Mouse (Mus musculus) limb, embryonic 15.5 days (tissue): ENCODE results near the gene Rad54l. TPM values are rescaled to one million over a fixed set of nuclear protein-coding genes. Genes with fewer than 3 reads are reported as not detected.

Source experiments
- ATAC-seq: fragments of 200-750 bp; cut with Nextera tagmentation; 2 replicates; pipeline ENCODE4 v1.8.0; 2017; ENCODE audit warnings: low read depth, moderate TSS enrichment; ENCODE audit not compliant: insufficient number of reproducible peaks, low FRiP score, low TSS enrichment
- H3K27ac ChIP-seq: fragments of 300-500 bp; sonication (generic); 2 replicates; pipeline ENCODE4 v1.5.1; 2015; ENCODE audit warnings: moderate library complexity, mild to moderate bottlenecking, inconsistent platforms
- H3K27me3 ChIP-seq: fragments of 300-500 bp; sonication (generic); 2 replicates; pipeline ENCODE4 v1.6.1; 2015; ENCODE audit warnings: inconsistent platforms
- H3K36me3 ChIP-seq: fragments of 300-500 bp; sonication (generic); 2 replicates; pipeline ENCODE4 v1.6.1; 2015; ENCODE audit warnings: inconsistent platforms
- H3K4me1 ChIP-seq: fragments of 300-500 bp; sonication (generic); 2 replicates; pipeline ENCODE4 v1.6.1; 2015; ENCODE audit warnings: inconsistent platforms
- H3K4me2 ChIP-seq: fragments of 300-500 bp; sonication (generic); 2 replicates; pipeline ENCODE4 v1.6.1; 2015; ENCODE audit warnings: mild to moderate bottlenecking, inconsistent platforms
- H3K4me3 ChIP-seq: fragments of 300-500 bp; sonication (generic); 2 replicates; pipeline ENCODE4 v1.5.1; 2015; ENCODE audit warnings: mild to moderate bottlenecking, inconsistent platforms
- H3K9ac ChIP-seq: fragments of 300-500 bp; sonication (generic); 2 replicates; pipeline ENCODE4 v1.6.1; 2015; ENCODE audit warnings: inconsistent platforms
- H3K9me3 ChIP-seq: fragments of 300-500 bp; sonication (generic); 2 replicates; pipeline ENCODE4 v1.6.1; 2016; ENCODE audit warnings: inconsistent platforms
- WGBS: fragments of 180-500 bp; shearing (Covaris S2); methylation state at CpG from one replicate; pipeline ENCODE4 v1.1.7; 2015; 5-methylcytosine and 5-hydroxymethylcytosine counted together
- polyA plus RNA-seq: library from polyadenylated mRNA; unstranded; fragments of >200 nt; fragmentation: Nextera tagmentation; extraction: Ambion mirVana; gene quantifications from 2 replicates; pipeline ENCODE4 v1.2.1, GENCODE M21; 2015

Gene Rad54l
- polyA plus RNA-seq, 1 experiment from 2014 or later: 23.1 TPM

GRCm38 (mm10) chr4:116077240-116078095 is 46.0 kb downstream of the Rad54l start:
- Histone ChIP-seq H3K36me3 (peaks cover 30% of the 10 kb centered on the region), H3K4me2 (peak overlapping the region; percentile 58), H3K27me3 (no peaks in the 10 kb centered on the region), H3K4me1 (peaks cover 26% of the 10 kb centered on the region), H3K27ac (peak overlapping the region; percentile 99), H3K4me3 (peak overlapping the region; percentile 96), H3K9ac (peak overlapping the region; percentile 99), H3K9me3 (no peaks in the 10 kb centered on the region)
- no peak for ATAC-seq
- WGBS: 49% methylated on average over 3 of the region's 3 CpGs

GRCm38 (mm10) chr4:116076369-116077231 is 46.9 kb downstream of the Rad54l start:
- peak overlapping the region; percentile 99 for H3K27ac ChIP-seq
- WGBS: 2% methylated on average over 37 of the region's 37 CpGs
- no peak for ATAC-seq
- peak overlapping the region; percentile 96 for H3K4me3 ChIP-seq
- H3K9me3 ChIP-seq: no peaks in the 10 kb centered on the region
- peaks cover 26% of the 10 kb centered on the region for H3K4me1 ChIP-seq
- H3K4me2 ChIP-seq: peak overlapping the region; percentile 58
- H3K36me3 ChIP-seq: peaks cover 22% of the 10 kb centered on the region
- no peaks in the 10 kb centered on the region for H3K27me3 ChIP-seq
- peak overlapping the region; percentile 99 for H3K9ac ChIP-seq

DNA sequence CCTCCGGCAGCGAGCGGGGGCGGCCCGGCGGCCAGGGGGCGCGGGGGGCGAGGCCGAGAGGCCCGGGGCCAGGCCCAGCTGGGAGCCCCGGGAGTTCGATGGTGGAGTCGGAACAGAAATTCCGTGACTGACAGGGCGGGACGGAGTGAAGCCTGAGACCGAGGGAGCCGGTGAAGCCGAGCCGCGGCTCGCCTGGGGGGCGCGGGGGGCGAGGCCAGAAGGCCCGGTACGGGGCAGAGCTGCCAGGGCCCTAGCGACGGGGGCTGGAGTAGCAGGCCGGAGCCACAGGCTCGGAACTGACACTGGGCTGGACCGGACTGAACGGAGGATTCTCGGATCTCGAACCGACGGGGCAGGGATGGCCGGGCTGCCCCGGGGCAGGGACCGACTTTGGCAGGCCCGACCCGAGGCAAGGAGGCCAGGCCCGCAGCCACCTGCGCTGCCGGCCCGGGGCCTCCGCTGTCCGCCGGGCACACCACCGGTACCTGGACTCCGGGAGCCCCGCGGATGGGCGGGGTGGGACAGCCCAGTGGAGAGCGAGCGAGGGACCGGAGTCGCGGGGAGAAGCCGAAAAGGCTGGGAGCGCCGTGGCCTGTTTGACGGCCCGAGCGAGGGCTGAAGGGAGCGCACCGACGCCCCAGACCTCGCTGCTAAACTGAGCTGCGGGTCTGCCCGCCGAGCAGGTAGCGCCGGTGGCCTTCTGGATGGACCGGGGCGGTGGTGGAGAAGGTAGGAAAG is 47.7 kb downstream of the Rad54l start:
- peak overlapping the region; percentile 99 for H3K27ac ChIP-seq
- H3K9ac ChIP-seq: peak overlapping the region; percentile 99
- under 1% methylated on average over 73 of the region's 77 CpGs for WGBS
- H3K4me2 ChIP-seq: peak overlapping the region; percentile 58
- peaks cover 14% of the 10 kb centered on the region for H3K36me3 ChIP-seq
- peak; percentile 70 for ATAC-seq
- H3K27me3 ChIP-seq: no peaks in the 10 kb centered on the region
- peaks cover 26% of the 10 kb centered on the region for H3K4me1 ChIP-seq
- peak overlapping the region; percentile 96 for H3K4me3 ChIP-seq
- no peaks in the 10 kb centered on the region for H3K9me3 ChIP-seq

DNA sequence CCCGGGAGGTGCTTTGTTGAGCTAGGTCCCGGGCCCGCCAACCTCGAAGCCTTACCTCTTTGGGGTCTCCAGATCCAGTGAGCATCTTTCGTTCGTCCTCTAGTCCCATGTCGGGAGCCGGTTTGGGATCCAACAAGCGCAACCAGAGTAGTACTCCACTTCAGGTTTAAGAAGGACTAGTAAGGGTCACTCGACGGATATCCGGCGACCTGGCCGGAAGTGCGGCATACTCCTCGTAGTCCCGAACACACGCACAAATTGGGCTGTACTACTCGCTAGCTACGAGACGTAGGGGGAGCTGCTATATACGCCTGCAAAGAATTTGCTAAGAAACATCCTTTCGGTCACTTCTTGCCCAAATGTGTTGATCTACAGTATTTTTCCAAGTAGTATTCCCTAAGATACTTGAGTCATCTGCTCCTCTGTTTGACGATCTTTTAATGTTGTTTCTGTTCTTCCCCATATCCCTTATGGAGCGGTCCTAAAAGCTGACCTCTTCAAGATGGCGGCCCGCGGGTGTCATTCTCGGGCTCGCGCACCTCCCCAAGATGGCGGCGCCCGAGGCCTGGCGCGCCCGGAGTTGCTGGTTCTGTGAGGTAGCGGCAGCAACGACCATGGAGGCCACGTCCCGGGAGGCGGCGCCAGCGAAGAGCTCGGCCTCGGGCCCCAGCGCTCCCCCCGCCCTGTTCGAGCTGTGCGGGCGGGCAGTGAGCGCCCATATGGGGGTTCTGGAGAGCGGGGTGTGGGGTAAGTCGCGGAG is 48.4 kb downstream of the Rad54l start, which contains the start of the genes Uqcrh and Lrrc41:
Gene Uqcrh, minus strand, starts transcription at position 211 of the 760 bp plus-strand sequence.
Gene Lrrc41, plus strand, starts transcription at position 409 of the 760 bp plus-strand sequence.
- Histone ChIP-seq H3K4me3 (peak within 1 kb of the TSS; percentile 96), H3K9ac (peak within 1 kb of the TSS; percentile 99), H3K4me2 (peak within 1 kb of the TSS; percentile 58), H3K36me3 (peaks cover 13% of the 10 kb centered on the region; the same call in 1 of the 2 replicates), H3K4me1 (peaks cover 26% of the 10 kb centered on the region), H3K9me3 (no peaks in the 10 kb centered on the region), H3K27ac (peak within 1 kb of the TSS; percentile 99), H3K27me3 (no peaks in the 10 kb centered on the region)
- WGBS: under 1% methylated on average over 55 of the region's 55 CpGs
- ATAC-seq: peak; percentile 94

- Histone ChIP-seq H3K9ac (peak overlapping the region; percentile 58), H3K4me1 (peaks cover 26% of the 10 kb centered on the region), H3K9me3 (no peaks in the 10 kb centered on the region), H3K36me3 (peaks cover 15% of the 10 kb centered on the region; the same call in 1 of the 2 replicates), H3K27ac (peak overlapping the region; percentile 99), H3K4me2 (peak overlapping the region; percentile 58), H3K27me3 (no peaks in the 10 kb centered on the region), H3K4me3 (peak overlapping the region; percentile 96)
- 2% methylated on average over 8 of the region's 8 CpGs for WGBS
- ATAC-seq: no peak
Observed at GRCm38 (mm10) chr4:116074145-116074675, 49.3 kb downstream of the Rad54l start.

GRCm38 (mm10) chr4:116073146-116073545 is 50.3 kb downstream of the Rad54l start:
- H3K9me3 ChIP-seq: no peaks in the 10 kb centered on the region
- WGBS: 47% methylated on average over 4 of the region's 4 CpGs
- peaks cover 26% of the 10 kb centered on the region for H3K4me1 ChIP-seq
- H3K4me2 ChIP-seq: no peak overlapping the region; the same call in 1 of the 2 replicates
- no peak overlapping the region for H3K9ac ChIP-seq
- no peak overlapping the region for H3K27ac ChIP-seq
- no peaks in the 10 kb centered on the region for H3K27me3 ChIP-seq
- no peak overlapping the region for H3K4me3 ChIP-seq
- ATAC-seq: no peak
- H3K36me3 ChIP-seq: peaks cover 24% of the 10 kb centered on the region

- Histone ChIP-seq H3K36me3 (peaks cover 47% of the 10 kb centered on the region), H3K9me3 (no peaks in the 10 kb centered on the region), H3K9ac (no peak overlapping the region), H3K4me1 (peaks cover 13% of the 10 kb centered on the region), H3K27me3 (no peaks in the 10 kb centered on the region), H3K27ac (no peak overlapping the region), H3K4me3 (no peak overlapping the region), H3K4me2 (no peak overlapping the region)
- 61% methylated on average over 6 of the region's 6 CpGs for WGBS
- no peak for ATAC-seq
Observed at GRCm38 (mm10) chr4:116070116-116070515, 53.4 kb downstream of the Rad54l start.

DNA sequence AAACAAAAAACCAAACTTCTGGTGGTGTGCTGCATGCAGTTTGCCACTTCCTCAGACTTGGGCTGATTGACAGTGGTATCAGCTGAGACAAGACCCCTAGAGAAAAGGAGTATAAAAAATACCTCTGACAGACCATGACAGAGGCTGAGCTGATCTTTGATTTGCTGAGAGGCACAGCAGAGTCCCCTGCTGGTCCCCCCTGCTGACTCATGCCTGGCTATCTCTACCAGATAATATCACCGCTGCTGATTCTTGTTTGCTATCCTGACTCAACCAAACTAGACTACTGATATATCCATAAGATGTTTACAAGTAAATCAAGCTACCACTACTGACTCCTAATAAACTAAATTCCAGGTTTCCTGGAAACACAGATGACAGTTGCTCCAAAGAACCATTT is 59.6 kb downstream of the Rad54l start:
- no peak overlapping the region for H3K9ac ChIP-seq
- no peak overlapping the region for H3K4me3 ChIP-seq
- WGBS: 61% methylated on average over 1 of the region's 1 CpGs
- H3K27ac ChIP-seq: no peak overlapping the region
- H3K4me1 ChIP-seq: no peaks in the 10 kb centered on the region
- no peaks in the 10 kb centered on the region for H3K9me3 ChIP-seq
- no peak overlapping the region for H3K4me2 ChIP-seq
- H3K36me3 ChIP-seq: peaks cover 30% of the 10 kb centered on the region
- no peaks in the 10 kb centered on the region for H3K27me3 ChIP-seq
- ATAC-seq: no peak

DNA sequence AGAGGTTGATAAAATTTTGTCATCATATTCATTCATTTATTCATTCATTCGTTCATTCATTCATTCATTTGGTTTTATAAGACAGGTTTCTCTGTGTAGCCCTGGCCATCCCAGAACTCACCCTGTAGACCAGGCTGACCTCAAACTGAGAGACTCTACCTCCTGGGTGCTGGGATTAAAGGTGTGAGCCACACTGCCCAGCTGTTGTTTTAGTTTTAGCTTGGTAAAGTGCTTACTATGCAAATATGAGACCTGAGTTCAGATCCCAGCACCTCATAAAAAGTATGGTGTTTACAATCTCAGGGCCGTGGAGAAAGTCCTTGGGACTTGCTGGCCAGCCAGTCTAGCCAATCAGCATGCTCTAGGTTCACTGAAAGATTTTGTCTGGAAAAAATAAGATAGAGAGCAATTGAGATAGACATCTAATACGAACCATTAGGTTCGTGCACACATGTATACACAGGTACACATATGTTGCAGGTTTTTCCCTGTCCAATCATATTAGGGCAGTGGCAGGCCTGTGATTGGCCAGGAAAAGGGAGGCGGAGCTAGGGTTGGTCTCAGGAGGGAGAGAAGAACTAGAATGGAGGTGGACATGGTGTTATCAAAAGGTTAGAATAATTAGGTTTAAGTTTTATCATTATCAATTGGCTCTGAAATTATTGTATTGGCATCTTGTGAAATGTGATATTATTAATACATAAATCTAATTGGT is 64.3 kb downstream of the Rad54l start:
- Histone ChIP-seq H3K4me2 (no peak overlapping the region), H3K9ac (no peak overlapping the region), H3K36me3 (no peaks in the 10 kb centered on the region), H3K4me1 (no peaks in the 10 kb centered on the region), H3K27ac (no peak overlapping the region), H3K27me3 (no peaks in the 10 kb centered on the region), H3K4me3 (no peak overlapping the region), H3K9me3 (no peaks in the 10 kb centered on the region)
- ATAC-seq: no peak
- WGBS: 70% methylated on average over 5 of the region's 5 CpGs

- H3K27ac ChIP-seq: no peak overlapping the region
- ATAC-seq: no peak
- H3K4me1 ChIP-seq: peaks cover 8% of the 10 kb centered on the region
- no peak overlapping the region for H3K9ac ChIP-seq
- H3K4me2 ChIP-seq: no peak overlapping the region
- no peaks in the 10 kb centered on the region for H3K9me3 ChIP-seq
- no peaks in the 10 kb centered on the region for H3K36me3 ChIP-seq
- no peaks in the 10 kb centered on the region for H3K27me3 ChIP-seq
- H3K4me3 ChIP-seq: no peak overlapping the region
- 0% methylated on average over 1 of the region's 1 CpGs for WGBS
Observed at GRCm38 (mm10) chr4:116057559-116057958, 65.9 kb downstream of the Rad54l start.
